Mouse (Mus musculus): ENCODE results near the gene Btbd6.

DNA sequence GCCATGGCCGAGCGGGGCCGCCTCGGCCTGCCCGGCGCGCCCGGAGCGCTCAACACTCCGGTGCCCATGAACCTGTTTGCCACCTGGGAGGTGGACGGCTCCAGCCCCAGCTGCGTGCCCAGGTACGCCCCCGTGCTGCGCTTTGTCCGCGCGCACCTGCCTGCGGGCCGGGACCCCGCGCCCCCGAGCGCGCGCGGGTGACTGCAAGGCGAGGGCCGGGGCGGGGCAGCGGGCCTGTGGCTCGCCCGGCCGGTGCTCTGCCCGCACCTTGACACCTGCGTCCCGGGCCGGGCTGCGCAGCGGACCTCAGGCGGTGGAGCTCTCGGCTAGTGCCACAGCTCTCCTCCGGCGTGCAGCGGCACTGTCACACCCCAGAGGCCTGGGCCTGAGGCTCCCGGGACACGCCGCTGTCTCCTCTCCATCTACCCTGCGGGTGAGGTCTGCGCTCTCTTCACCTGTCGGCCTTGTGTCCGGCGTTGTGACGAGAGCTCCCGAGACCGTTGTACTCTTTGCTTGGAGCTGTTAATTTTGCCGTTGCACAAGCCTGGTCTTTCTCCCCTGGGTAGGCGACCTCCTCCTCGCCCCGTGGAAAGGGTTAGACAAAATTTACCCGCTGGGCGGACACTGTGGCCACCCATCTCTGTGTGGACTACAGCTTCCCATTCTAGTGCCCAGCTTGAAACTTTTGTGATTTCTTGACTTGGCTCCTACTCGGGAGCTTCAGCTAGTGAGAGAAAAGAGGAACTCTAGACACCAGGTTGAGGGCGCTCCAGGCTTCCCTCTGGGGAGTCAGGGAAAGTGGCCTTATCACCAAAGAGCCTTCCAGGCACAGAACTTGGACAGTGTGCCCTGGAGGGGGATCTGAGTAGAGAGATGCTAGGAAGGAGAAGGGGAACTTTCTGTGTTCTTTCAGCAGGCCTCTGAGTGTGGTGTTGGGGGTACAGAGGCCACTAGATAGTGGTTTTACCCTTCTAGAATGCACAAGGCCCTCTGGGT is 38.6 kb downstream of the Btbd6 start:
- no peak for TF ChIP-seq CTCF (IDR thresholded peaks at IDR 0.05)
- TF ChIP-seq EP300 (IDR thresholded peaks at IDR 0.05), result no peak

All from lung, postnatal 0 days (tissue).